Mouse (Mus musculus) monocyte, adult 2 months (primary cell): Measurements from ENCODE around the gene Gm20661.

Experiments
- DNase-seq, 2 experiments: peaks; one replicate each; pipeline ENCODE4 v3.0.0; 2022; ENCODE audit warnings: low spot score in 2 of 2, low read depth in 1 of 2

The Gm20661 gene

DNA sequence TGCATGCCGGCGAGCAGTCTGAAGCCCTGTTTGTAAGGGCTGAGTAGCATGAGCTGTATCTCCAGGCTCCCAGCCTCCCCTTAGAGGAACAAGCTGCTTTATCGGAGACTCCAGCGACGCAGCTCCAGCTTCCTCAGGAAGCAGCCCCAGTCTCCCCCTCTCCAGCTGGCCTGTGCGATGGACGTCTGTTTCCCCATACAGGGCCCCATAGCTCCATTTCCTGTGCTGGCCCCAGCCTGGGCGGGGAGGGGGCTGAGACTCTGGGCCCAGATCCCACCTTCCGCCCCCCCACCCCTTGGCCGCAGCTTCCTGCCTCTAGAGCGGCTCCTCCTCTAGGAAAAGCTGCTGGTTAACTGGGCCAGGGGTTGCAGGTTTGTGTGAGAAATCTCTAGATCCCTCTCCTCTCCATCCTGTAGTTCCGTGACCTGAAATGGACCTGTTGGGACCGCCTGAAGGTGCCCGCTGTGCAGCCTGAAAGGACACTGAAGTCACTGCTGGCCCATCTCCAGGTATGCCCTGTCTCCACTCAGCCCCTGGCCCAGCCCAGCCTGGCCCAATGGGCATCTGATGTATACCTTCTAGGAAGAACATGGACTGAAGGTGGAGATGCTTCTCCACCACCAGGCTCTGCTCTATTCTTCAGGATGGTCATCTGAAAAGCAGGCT lies at the start of gene Gm20661:
TSS of gene Gm20661 (plus strand) at position 378 of the 666 bp plus-strand sequence.
- peak in 1 of 2 experiments; percentile 27 for DNase-seq

DNA sequence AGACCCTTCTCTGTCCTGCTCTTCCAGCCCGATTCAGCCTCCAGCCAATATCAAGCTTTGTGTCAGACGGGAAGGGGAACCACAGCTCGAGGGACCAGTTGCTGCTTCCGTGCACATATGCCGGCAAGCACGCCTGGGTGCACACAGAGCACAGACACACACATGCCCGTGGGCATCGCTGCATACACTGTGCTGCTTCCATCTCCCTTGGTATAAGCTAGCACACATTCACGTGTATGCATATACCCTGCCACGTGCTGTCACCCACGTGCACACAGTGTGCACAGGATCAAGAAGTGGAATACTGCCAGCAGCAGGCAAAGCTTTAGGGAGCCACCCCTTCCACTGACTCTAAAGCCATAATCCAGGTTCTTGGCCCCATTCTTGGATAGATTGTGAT lies 48.7 kb upstream of the Gm20661 start:
- no peak for DNase-seq

DNA sequence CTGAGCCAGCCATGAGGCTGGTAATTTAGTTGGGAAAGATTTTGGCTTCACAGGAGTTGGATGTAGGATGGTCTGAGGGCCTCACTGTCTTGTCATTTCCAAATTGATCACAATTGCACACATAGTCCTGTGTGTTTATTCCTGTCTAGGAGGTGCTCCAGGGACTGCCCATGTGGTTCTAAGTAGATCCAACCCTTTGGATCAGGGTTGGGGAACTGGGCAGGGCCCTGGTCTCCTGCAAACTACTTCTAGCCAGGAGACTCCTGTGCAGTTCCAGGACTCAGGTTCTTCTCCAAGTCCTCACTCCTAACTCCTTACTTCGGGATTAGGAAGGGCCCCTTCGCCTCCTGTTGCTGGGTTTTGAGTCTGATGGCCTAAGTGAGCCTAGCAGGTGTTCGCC lies 47.5 kb upstream of the Gm20661 start, which contains the start of gene Camkv:
TSS of gene Camkv (plus strand) at position 301 of the 400 bp plus-strand sequence.
- DNase-seq, result no peak

DNA sequence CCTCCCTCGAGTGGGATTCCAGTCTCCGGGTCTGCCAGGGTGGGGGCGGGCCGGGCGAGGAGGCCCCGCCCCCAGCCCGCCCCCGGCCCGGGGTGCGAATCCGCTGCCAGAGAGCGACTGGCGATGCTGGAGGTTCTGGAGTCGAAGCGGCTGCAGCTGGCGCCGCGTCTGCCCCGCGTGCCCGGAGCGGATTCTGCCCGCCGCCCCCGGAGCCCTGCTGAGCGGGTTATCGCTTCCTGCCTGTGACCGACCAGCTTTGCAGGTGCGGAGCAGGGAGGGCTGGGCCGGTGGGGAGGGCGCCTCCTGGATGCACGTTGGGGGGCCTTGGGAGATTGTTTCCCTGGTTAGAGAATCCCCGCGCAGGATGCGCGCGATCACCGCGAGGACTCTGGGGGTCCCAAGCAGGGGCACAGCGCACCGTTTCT lies 47.1 kb upstream of the Gm20661 start:
- DNase-seq, result no peak

DNA sequence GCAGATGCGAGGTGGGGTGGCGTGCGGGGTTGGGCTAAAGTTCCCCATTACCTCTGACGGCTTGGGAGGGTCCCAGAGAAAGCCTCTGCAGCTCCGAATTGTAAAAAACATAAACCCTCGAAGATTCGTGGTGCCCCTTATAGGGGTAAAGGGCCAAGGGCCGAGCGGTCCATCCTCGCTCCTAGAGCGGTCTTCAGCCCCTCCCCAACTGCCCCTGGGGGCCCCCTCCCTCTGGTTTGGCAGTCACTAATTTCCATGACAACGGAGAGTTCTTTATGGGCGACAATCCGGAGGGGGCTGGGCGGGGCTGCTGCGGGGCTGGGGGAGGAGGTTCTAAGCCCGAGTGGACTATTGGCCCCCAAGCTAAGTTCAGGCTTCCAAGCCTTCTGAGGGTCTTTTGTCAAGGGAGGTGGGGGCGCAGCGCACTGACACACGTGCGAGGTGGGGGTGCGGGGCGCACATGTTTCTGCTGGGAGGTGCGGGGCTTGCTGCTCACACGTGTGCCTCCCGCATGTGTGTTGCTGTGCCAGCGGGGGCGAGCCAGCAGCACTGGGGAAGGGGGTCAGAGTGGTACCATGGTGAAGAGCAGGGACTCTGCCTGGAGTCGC lies 46.5 kb upstream of the Gm20661 start:
- DNase-seq, result no peak

DNA sequence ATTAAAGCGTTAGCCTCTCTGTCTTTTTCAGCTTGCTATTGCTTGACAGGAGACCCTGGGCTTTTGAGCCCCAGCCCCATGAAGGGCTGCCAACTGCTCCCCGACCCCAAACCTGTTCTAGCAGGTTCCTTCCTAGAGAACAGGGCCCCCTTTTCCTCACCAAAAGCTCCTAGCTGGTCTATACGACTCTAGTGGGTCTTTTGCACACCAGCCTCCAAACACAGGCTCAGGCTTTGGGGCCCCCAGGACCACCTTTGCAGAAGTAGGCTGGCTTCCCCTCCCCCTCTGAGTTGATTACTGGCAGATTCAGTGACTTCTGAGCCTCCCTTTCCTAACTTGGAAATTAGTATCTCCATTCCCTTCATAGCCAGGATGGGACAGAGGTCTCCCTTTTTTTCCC lies 46.0 kb upstream of the Gm20661 start:
- DNase-seq, result no peak

DNA sequence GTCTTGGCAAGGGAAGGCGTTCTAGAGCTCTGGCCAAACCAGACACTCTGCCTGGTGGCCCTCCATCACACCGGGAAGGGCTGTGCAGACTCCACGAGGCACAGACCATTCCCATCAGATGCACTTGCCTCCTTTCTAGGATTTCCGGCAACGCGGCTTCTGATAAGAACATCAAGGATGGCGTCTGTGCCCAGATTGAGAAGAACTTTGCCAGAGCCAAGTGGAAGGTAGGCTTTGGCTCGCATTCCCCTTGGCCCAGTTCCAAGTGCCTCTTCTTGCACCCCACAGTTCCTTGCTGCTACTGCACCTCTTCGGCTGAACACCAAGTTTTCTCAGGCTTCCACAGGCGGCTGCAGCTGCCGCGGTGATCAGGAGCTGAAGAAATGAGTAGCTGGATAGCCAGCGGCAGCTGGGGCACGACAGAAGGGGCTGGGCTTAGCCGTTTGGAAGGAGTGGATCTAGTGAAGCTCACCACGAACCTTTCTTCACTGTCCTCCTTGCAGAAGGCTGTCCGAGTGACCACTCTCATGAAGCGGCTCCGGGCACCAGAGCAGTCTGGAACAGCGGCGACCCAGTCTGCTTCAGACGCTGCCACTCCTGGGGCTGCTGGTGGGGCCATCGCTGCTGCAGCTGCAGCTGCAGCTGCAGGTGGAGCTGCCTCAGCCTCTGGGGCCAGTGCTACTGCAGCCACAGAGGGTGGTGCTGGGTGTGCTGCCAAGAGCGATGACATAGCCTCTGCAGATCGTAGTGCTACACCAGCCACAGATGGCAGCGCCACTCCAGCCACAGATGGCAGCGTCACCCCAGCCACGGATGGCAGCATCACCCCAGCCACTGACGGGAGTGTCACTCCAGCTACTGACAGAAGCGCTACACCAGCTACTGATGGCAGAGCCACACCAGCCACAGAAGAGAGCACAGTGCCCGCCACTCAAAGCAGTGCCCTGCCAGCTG lies 35.3 kb upstream of the Gm20661 start:
- DNase-seq, result no peak

DNA sequence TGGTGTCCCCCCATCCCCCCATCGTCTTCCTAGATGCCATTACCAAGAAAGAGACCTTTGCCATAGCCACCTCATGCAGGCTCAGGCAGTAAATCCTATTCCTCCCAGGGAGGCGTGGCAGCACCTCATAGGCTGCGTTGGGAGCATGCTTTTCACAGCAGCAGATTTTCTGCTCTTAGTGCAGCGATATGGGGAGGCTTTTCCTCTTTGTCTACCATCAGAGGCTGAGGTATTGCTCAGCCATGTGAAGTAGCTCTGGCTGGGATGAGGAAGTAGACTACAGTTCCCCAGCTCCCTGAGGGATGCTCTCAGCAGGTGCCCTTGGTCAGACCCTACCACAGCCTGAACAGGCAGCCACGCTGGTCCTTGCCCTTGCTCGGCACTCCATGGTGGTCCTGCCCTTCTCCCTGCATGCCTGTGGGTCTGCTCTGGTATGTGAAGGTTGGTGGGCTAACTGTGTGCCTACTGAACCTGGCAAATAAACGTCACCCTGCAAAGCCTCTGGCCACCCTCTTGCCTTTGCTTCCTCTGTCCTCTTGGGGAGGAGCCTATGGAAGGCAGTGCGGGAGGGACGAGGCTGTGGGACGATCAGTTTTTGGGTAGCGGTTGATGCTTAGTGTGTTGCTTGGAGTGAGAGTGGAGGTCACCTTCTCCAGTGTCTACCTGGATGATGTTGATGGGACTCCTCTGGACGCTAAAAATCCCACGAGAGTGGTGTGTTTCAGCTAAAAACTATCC lies 33.5 kb upstream of the Gm20661 start:
- DNase-seq, result no peak

DNA sequence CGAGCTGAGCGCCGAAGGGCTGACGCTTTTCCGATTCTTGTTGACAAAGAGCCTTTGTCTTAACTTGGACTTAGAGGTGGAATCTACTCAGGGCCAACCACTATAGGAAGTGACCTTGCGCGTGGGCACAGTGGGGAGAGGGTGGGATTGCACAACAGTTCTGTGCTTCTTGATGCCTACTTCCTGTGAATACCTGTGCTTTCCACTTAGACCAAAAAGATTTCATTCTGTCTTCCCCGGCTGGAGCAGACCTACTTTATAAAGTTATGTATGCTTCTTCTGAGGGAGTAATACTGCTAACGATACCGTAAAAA lies 33.0 kb upstream of the Gm20661 start, which contains the start of gene Traip:
TSS of gene Traip (plus strand) at position 215 of the 314 bp plus-strand sequence.
- DNase-seq, result no peak

DNA sequence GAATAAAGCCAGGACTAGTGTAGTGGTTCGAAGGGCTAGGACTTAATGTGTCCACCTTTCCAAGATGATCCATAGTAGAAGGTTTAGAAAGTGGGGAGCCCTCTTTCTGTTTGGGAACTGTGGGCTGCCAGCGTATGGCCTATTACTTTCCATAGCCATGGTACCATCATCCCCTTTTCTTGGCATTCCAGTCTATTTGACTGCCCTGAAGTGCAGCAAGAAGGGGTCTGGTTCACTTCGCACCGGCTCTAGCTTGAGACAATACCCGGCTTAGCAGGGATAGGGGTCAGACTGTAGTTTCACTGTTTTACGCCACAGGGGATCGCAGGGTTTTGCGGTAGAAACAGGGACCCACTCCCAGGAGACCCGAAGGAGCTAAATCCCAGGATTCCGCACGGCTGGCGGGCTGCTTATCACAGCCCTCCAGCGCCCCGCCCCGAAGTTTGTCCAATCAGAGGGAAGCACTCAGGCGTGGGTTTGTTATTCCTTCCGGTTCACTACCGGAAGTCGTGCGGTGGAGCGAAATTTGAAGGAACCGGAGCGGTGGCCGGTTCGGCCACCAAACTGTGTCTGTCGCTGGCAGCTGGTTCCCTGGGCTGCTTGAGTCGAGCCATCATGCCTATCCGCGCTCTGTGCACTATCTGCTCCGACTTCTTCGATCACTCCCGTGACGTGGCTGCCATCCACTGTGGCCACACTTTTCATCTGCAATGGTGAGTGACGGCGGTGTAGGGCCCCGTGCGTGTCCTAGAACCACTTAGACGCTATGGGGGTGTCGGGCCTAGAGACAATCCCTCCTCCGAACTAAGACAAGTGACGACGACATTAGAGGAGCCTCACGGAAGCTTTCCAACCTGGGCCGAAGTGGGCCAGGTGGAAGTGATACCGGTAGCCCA lies 32.1 kb upstream of the Gm20661 start:
- DNase-seq, result peak; percentile 42 to 72

DNA sequence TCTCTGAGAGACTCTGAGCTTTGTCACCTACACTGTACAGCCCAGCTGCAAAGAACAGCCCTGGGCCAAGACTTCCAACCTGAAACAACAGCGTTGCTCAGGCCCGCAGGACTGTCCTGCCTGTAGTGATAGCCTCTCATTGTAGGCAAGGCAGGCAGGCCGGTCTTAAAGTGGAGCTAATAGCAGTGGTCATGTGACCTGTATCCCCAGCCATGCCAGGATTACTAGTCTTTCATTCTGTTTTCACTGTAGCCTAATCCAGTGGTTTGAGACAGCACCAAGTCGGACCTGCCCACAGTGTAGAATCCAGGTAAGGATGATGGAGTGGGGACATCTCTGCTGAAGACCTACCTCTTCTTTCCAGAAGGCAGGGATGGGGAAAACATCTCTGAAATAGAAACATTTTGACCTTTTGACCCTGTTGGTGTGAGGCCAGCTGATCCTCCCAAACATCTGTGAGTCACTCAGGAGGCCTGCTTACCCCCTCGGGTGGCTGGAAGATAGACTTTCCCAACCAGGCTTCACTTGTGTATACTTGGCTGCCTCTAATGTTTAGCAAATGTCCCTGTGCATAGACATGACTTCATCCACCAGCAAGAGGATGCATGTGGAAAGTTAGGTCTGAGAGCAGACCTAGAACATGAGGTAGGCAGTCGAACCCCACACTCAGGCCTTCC lies 27.1 kb upstream of the Gm20661 start:
- no peak for DNase-seq

DNA sequence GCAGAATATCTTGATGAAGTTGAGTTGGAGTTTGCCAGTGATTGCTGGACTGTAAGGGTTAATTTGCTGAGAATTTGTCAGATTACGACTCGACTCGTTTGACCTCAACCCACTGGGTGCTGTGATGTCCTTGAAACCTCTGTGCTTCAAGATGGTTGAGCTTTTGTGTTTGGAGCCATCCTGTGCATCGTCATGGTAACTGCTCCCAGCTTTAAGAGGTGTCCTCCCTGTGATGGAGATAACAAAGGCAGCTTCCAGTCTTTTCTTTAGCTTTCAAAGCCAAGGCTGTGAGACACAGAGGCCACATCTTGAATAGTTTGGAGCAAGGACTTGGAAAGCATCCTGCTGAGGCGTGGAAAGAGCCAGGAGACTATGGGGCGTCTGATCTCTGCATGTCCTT lies 25.7 kb upstream of the Gm20661 start:
- DNase-seq, result no peak

DNA sequence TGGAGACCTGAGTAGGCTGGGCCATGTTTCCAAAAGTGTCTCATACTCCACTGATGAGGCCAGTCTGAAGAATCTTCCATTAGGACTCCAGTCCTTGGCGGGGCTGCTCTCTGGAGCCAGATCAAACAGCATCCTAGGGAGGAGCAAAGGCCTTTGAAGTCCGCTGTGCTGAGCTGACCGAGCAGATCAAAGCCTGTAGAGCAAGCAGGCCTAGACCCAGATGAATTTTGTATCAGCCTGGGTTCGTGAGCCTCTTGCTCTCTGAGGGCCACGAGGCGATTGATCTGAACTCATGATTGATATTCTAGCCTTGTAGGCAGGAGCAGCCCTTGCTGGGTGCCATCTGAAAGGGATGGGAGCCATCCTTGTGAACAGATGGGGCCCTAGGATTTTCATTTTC lies 23.0 kb upstream of the Gm20661 start:
- DNase-seq, result no peak

DNA sequence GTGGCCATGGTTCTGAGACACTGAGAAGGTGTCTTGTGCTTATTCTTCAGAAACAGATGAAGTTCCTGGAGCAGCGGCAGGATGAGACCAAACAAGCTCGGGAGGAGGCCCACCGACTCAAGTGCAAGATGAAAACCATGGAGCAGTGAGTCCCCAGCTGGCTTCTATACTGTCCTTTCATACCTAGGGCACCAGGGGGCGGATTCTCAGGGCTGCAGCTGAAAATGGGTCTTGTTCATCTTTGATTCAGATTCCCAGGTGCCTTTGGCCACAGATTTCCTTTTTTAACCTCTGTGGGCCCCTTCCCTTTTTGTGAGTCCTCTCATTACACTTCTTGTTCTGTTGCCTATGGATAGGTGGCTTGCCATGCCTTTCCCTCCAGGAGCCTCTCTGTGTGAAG lies 21.9 kb upstream of the Gm20661 start:
- no peak for DNase-seq

DNA sequence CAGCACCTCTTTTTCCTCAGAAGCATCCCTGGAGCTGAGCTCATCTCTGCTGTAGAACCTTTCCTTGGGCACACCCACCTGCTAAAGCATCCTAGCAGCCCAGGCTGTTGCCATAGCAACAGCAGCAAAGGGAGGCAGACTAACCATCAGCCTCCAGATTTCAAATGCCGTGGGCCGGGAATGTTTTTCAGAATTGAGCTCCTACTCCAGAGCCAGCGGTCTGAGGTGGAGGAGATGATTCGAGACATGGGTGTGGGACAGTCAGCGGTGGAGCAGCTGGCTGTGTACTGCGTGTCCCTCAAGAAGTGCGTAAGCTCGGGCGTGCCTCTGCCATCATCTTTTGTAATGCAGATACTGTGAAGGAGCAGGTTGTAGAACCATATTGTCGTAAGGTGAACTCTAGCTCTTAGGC lies 21.5 kb upstream of the Gm20661 start:
- DNase-seq, result no peak

DNA sequence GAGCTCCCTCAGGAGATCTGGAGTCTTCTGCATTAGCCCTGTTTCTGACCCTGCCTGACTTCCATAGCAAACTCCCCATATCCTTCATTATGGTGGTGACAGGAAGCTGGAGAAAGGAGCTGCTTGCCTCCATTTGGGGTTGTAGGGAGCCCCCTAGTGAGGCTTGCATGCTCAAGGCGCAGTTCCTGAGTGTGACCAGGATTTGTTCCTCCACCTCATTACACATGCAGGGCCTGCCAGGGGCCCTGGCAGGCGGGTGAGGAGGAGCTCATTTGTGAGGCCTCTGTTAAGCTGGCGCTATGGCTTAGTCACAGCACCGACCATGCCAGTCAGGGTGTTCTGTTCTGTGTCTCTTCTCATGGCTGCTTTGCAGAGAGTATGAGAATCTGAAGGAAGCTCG lies 21.0 kb upstream of the Gm20661 start:
- no peak for DNase-seq

DNA sequence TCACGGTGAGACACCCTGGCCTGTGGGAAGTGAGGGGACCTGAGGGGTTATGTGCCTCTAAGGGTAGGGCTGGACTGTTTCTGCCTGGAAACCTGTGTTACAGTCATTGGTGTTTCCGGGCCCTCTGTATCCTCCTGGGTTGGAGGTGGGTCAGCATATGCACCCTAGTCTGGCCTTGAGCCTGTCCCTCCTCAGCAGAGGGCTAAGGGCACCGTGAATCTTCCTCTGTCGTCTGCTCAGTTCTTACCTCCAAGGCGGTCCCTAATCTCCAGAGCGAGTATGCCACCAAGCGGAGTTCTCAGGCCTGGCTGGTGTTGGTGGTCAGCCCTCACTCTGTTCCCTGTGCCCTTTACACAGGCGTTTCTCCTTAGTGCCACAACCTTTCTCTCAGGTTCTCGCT lies 19.9 kb upstream of the Gm20661 start:
- DNase-seq, result no peak

DNA sequence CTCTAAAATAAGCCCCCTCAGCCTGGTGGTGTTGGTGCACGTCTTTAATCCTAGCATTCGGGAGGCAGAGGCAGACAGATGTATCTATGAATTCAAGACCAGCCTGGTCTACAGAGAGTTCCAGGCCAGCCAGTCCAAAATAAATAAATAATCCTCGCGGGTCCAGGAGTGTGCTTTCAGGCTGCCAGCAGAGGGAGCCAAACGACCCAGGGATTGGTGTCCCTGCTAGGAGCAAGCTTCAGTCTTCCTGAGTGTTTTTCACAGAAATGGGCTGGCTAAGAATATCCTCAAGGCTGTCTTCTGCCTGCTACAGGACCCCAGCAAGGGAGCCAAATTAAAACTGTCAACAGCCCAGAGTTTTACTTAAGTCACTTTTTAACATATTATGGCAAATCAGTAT lies 19.2 kb upstream of the Gm20661 start:
- no peak for DNase-seq

DNA sequence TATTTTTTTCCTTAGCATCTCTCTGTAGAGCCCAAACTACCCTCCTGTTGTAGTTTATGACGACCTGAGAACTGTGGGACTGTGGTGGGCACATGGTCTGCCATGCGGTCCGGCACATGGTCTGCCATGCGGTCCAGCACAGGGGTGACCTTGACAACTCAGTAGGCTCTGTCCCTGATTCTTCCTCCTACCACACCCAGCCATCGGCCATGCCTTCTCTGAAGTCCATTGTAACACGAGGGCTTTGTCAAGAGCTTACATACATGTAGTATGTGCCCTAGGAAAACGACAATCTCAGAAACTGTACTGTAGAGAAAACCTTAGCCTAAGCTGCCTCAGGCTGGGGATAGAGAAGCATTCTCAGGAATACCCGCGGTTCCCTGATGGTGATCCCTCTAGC lies 18.2 kb upstream of the Gm20661 start:
- DNase-seq, result no peak

DNA sequence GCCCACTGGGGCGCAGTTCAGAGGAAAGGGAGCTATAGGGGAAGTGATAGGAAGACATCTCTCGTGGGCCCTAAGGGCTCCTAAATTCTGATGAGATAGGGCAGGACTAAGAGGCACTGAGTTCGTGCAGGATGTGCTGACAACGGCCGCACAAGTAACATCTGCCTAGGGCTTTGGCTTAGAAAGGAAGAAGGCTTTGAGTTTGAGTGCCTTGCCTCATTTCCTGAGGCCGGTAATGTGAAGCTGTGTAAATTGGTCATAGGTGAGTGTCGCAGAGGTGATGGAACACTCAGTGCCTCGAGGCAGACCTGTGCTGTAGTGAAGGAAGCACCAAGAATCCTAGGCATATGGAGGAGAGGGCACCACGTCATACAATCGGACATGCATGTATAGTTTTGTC lies 16.2 kb upstream of the Gm20661 start:
- no peak for DNase-seq
